In genomic region chr10:106913032-106913431, GRCm38 (mm10) we compare ENCODE assay signal across 11 mouse cellular contexts.
DNase-seq lines count a peak whose midpoint lies in the region; ATAC-seq and TF ChIP-seq lines count a peak whose summit lies in the region.
"Had no signal": no experiment of that assay in that cellular context is flagged by ENCODE, and none has a peak within 500 bp of the region (broad histone marks: within the 10 kb centered on the region; RNA-seq: fewer than 3 reads in every experiment).

No protein-coding gene starts in this region.

- no peak for TF ChIP-seq POLR2A in kidney, adult 2 months (IDR thresholded peaks at IDR 0.05; ENCODE audit: low read depth, low read length)

- no peak for DNase-seq in kidney, adult 2 months
- no peak for DNase-seq in kidney, adult 8-10 months
- DNase-seq in 416B (ENCODE audit: low read depth): peak; percentile 24
- peak; percentile 33 for DNase-seq in ZHBTc4 (ENCODE audit: low read depth, low spot score)
- peak; percentile 67 for DNase-seq in hindbrain, embryonic 11.5 days (ENCODE audit: low spot score)
- no peak for DNase-seq in gastrocnemius, postnatal 36 days
- no peak for DNase-seq in gastrocnemius, adult 2 months
- no peak for DNase-seq in spleen, postnatal 10 days (ENCODE audit: low spot score in 2 of 2)
- DNase-seq: cerebellum, adult 11-12 months; thymus, postnatal 36 days had no signal

- intact Hi-C loops in gastrocnemius, postnatal 36 days (cut with DNase I): no loop called here
- intact Hi-C loops in gastrocnemius, adult 2 months (cut with DNase I): no loop called here

- no peak overlapping the region for H3K9ac ChIP-seq in hindbrain, embryonic 11.5 days (ENCODE audit: low read depth, low read length)
- H3K9ac ChIP-seq: limb, embryonic 13.5 days had no signal

- H3K4me1 ChIP-seq in kidney, adult 2 months (ENCODE audit: control insufficient read depth, insufficient read depth, low read length): no peaks in the 10 kb centered on the region
- no peaks in the 10 kb centered on the region for H3K4me1 ChIP-seq in hindbrain, embryonic 11.5 days (replicated peaks; ENCODE audit: control insufficient read depth, insufficient read depth, low read length)
- H3K4me1 ChIP-seq: limb, embryonic 13.5 days had no signal

- TF ChIP-seq CTCF in kidney, adult 2 months (conservative IDR thresholded peaks at IDR 0.05; ENCODE audit: insufficient read depth, insufficient read length, low read depth, low read length): peak; percentile 28; the same call in 1 of the 2 replicates
- TF ChIP-seq CTCF in gastrocnemius, adult 2 months (IDR thresholded peaks at IDR 0.05): no peak

- WGBS in kidney, adult 2 months: 14% methylated on average over 2 of the region's 2 CpGs
- 32% methylated on average over 2 of the region's 2 CpGs for WGBS in hindbrain, embryonic 11.5 days

- H3K4me3 ChIP-seq in kidney, adult 2 months (ENCODE audit: insufficient read depth, low read depth, low read length): no peak overlapping the region
- no peak overlapping the region for H3K4me3 ChIP-seq in hindbrain, embryonic 11.5 days (ENCODE audit: low read depth, low read length)
- H3K4me3 ChIP-seq in gastrocnemius, adult 2 months: no peak overlapping the region
- H3K4me3 ChIP-seq: limb, embryonic 13.5 days had no signal

- no peaks in the 10 kb centered on the region for H3K27me3 ChIP-seq in kidney, adult 2 months (replicated peaks; ENCODE audit: control insufficient read depth, insufficient read depth, low read length)
- no peaks in the 10 kb centered on the region for H3K27me3 ChIP-seq in hindbrain, embryonic 11.5 days (ENCODE audit: control insufficient read depth, insufficient read depth, low read length)
- H3K27me3 ChIP-seq: limb, embryonic 13.5 days had no signal

- H3K4me2 ChIP-seq in hindbrain, embryonic 11.5 days (replicated peaks; ENCODE audit: low read depth, low read length): no peak overlapping the region
- H3K4me2 ChIP-seq: limb, embryonic 13.5 days had no signal

- no peaks in the 10 kb centered on the region for H3K9me3 ChIP-seq in hindbrain, embryonic 11.5 days (ENCODE audit: control insufficient read depth, low read length)
- H3K9me3 ChIP-seq: limb, embryonic 13.5 days had no signal

- ATAC-seq in hindbrain, embryonic 11.5 days (ENCODE audit: low FRiP score): peak; percentile 72; the same call in 1 of the 2 replicates

- H3K27ac ChIP-seq in kidney, adult 2 months (ENCODE audit: insufficient read depth, low read depth, low read length): no peak overlapping the region
- no peak overlapping the region for H3K27ac ChIP-seq in hindbrain, embryonic 11.5 days (ENCODE audit: low read depth, low read length)
- no peak overlapping the region for H3K27ac ChIP-seq in gastrocnemius, adult 2 months
- H3K27ac ChIP-seq: limb, embryonic 13.5 days had no signal

- no peaks in the 10 kb centered on the region for H3K36me3 ChIP-seq in kidney, adult 2 months (ENCODE audit: control insufficient read depth, insufficient read depth, low read length)
- H3K36me3 ChIP-seq in hindbrain, embryonic 11.5 days (ENCODE audit: control insufficient read depth, insufficient read depth, low read length): no peaks in the 10 kb centered on the region
- H3K36me3 ChIP-seq: limb, embryonic 13.5 days had no signal

Comparison
In these comparisons a context has a peak if more than half of its experiments do, and no peak if none do; other contexts are left out.
1. DNase-seq: peak in 416B (single experiment), ZHBTc4 (single experiment) and hindbrain, embryonic 11.5 days (single experiment); none in kidney, adult 2 months (single experiment), kidney, adult 8-10 months (0 of 2), gastrocnemius, postnatal 36 days (0 of 2), gastrocnemius, adult 2 months (single experiment) and spleen, postnatal 10 days (0 of 2).